Mouse (Mus musculus): Measurements from ENCODE around the gene Inpp5a. TPM values are rescaled to one million over a fixed set of nuclear protein-coding genes. Genes with fewer than 3 reads are reported as not detected.
"Not testable (repeated sequence)": the region's sequence is repeated elsewhere in the genome, so short reads cannot be mapped to it uniquely, and the experiment has no call there.

Gene Inpp5a
- polyA plus RNA-seq, 1 experiment: 41.4 TPM

- H3K4me3 ChIP-seq (ENCODE audit: control insufficient read depth, low read depth, low read length): peak overlapping the region; percentile 70; the same call in 1 of the 2 replicates
- no peaks in the 10 kb centered on the region for H3K36me3 ChIP-seq (ENCODE audit: control insufficient read depth, insufficient read depth, low read length)
- TF ChIP-seq CTCF (IDR thresholded peaks at IDR 0.05; ENCODE audit: control insufficient read depth, insufficient read depth, insufficient replicate concordance, low read depth, low read length) (no peak), POLR2A (IDR thresholded peaks at IDR 0.05; ENCODE audit: control insufficient read depth, low read depth, low read length) (no peak)
- no peaks in the 10 kb centered on the region for H3K27me3 ChIP-seq (ENCODE audit: control insufficient read depth, insufficient read depth, low read length)
- no peak overlapping the region for H3K27ac ChIP-seq (ENCODE audit: control insufficient read depth, insufficient read depth, low read depth, low read length)
- H3K4me1 ChIP-seq (ENCODE audit: control insufficient read depth, insufficient read depth, low read length): no peaks in the 10 kb centered on the region; the same call in 1 of the 2 replicates
Measured at GRCm38 (mm10) chr7:139415616-139416225, 26.8 kb downstream of the Inpp5a start.

GRCm38 (mm10) chr7:139418371-139418770, 29.5 kb downstream of the Inpp5a start:
- TF ChIP-seq CTCF (IDR thresholded peaks at IDR 0.05; ENCODE audit: control insufficient read depth, insufficient read depth, insufficient replicate concordance, low read depth, low read length) (no peak), POLR2A (IDR thresholded peaks at IDR 0.05; ENCODE audit: control insufficient read depth, low read depth, low read length) (no peak)

GRCm38 (mm10) chr7:139422827-139423226, 33.9 kb downstream of the Inpp5a start:
- no peak for TF ChIP-seq POLR2A (IDR thresholded peaks at IDR 0.05; ENCODE audit: control insufficient read depth, low read depth, low read length)
- TF ChIP-seq CTCF (IDR thresholded peaks at IDR 0.05; ENCODE audit: control insufficient read depth, insufficient read depth, insufficient replicate concordance, low read depth, low read length): no peak
- no peak overlapping the region for H3K27ac ChIP-seq (ENCODE audit: control insufficient read depth, insufficient read depth, low read depth, low read length)
- H3K4me3 ChIP-seq (ENCODE audit: control insufficient read depth, low read depth, low read length): no peak overlapping the region

More at GRCm38 (mm10) chr7:139418371-139418770, 29.5 kb downstream of the Inpp5a start:
- Histone ChIP-seq H3K27me3 (ENCODE audit: control insufficient read depth, insufficient read depth, low read length) (no peaks in the 10 kb centered on the region), H3K36me3 (ENCODE audit: control insufficient read depth, insufficient read depth, low read length) (no peaks in the 10 kb centered on the region), H3K27ac (ENCODE audit: control insufficient read depth, insufficient read depth, low read depth, low read length) (no peak overlapping the region), H3K4me1 (ENCODE audit: control insufficient read depth, insufficient read depth, low read length) (no peaks in the 10 kb centered on the region; the same call in 1 of the 2 replicates), H3K4me3 (ENCODE audit: control insufficient read depth, low read depth, low read length) (no peak overlapping the region)

GRCm38 (mm10) chr7:139434095-139434830, 45.4 kb downstream of the Inpp5a start:
- Histone ChIP-seq H3K4me3 (ENCODE audit: control insufficient read depth, low read depth, low read length) (no peak overlapping the region), H3K27me3 (ENCODE audit: control insufficient read depth, insufficient read depth, low read length) (no peaks in the 10 kb centered on the region), H3K27ac (ENCODE audit: control insufficient read depth, insufficient read depth, low read depth, low read length) (no peak overlapping the region), H3K4me1 (ENCODE audit: control insufficient read depth, insufficient read depth, low read length) (no peaks in the 10 kb centered on the region), H3K36me3 (ENCODE audit: control insufficient read depth, insufficient read depth, low read length) (no peaks in the 10 kb centered on the region)
- TF ChIP-seq POLR2A (IDR thresholded peaks at IDR 0.05; ENCODE audit: control insufficient read depth, low read depth, low read length): no peak
- TF ChIP-seq CTCF (IDR thresholded peaks at IDR 0.05; ENCODE audit: control insufficient read depth, insufficient read depth, insufficient replicate concordance, low read depth, low read length): no peak

More at GRCm38 (mm10) chr7:139422827-139423226, 33.9 kb downstream of the Inpp5a start:
- no peaks in the 10 kb centered on the region for H3K27me3 ChIP-seq (ENCODE audit: control insufficient read depth, insufficient read depth, low read length)
- no peaks in the 10 kb centered on the region for H3K36me3 ChIP-seq (ENCODE audit: control insufficient read depth, insufficient read depth, low read length)
- no peaks in the 10 kb centered on the region for H3K4me1 ChIP-seq (ENCODE audit: control insufficient read depth, insufficient read depth, low read length)

- not testable (repeated sequence) for H3K27ac ChIP-seq (ENCODE audit: control insufficient read depth, insufficient read depth, low read depth, low read length); H3K4me1 ChIP-seq (ENCODE audit: control insufficient read depth, insufficient read depth, low read length); H3K27me3 ChIP-seq (ENCODE audit: control insufficient read depth, insufficient read depth, low read length); H3K36me3 ChIP-seq (ENCODE audit: control insufficient read depth, insufficient read depth, low read length); H3K4me3 ChIP-seq (ENCODE audit: control insufficient read depth, low read depth, low read length)
Measured at GRCm38 (mm10) chr7:139434931-139435330, 46.0 kb downstream of the Inpp5a start.

- Histone ChIP-seq H3K27me3 (ENCODE audit: control insufficient read depth, insufficient read depth, low read length) (no peaks in the 10 kb centered on the region), H3K36me3 (ENCODE audit: control insufficient read depth, insufficient read depth, low read length) (no peaks in the 10 kb centered on the region), H3K4me3 (ENCODE audit: control insufficient read depth, low read depth, low read length) (no peak overlapping the region), H3K27ac (ENCODE audit: control insufficient read depth, insufficient read depth, low read depth, low read length) (no peak overlapping the region), H3K4me1 (ENCODE audit: control insufficient read depth, insufficient read depth, low read length) (no peaks in the 10 kb centered on the region)
- TF ChIP-seq POLR2A (IDR thresholded peaks at IDR 0.05; ENCODE audit: control insufficient read depth, low read depth, low read length): no peak
Measured at GRCm38 (mm10) chr7:139435749-139436148, 46.8 kb downstream of the Inpp5a start.

- H3K27me3 ChIP-seq (ENCODE audit: control insufficient read depth, insufficient read depth, low read length): no peaks in the 10 kb centered on the region
- H3K27ac ChIP-seq (ENCODE audit: control insufficient read depth, insufficient read depth, low read depth, low read length): no peak overlapping the region
- TF ChIP-seq POLR2A (IDR thresholded peaks at IDR 0.05; ENCODE audit: control insufficient read depth, low read depth, low read length) (no peak), CTCF (IDR thresholded peaks at IDR 0.05; ENCODE audit: control insufficient read depth, insufficient read depth, insufficient replicate concordance, low read depth, low read length) (no peak)
- H3K36me3 ChIP-seq (ENCODE audit: control insufficient read depth, insufficient read depth, low read length): no peaks in the 10 kb centered on the region
- H3K4me3 ChIP-seq (ENCODE audit: control insufficient read depth, low read depth, low read length): no peak overlapping the region
- peaks cover 3% of the 10 kb centered on the region for H3K4me1 ChIP-seq (ENCODE audit: control insufficient read depth, insufficient read depth, low read length)
Measured at GRCm38 (mm10) chr7:139436951-139437350, 48.0 kb downstream of the Inpp5a start.
